Mouse (Mus musculus) myocyte (in vitro differentiated cells): ENCODE data around the gene Zfp239. TPM values are rescaled to one million over a fixed set of nuclear protein-coding genes. Genes with fewer than 3 reads are reported as not detected.

Source experiments
- H3K27me3 ChIP-seq: one replicate; pipeline ENCODE4 v1.6.1; 2011; ENCODE audit not compliant: control insufficient read depth, insufficient read depth, insufficient read length
- H3K36me3 ChIP-seq: one replicate; pipeline ENCODE4 v1.6.1; 2011; ENCODE audit not compliant: control insufficient read depth, insufficient read depth
- H3K4me2 ChIP-seq: one replicate; pipeline ENCODE4 v1.6.1; 2011; ENCODE audit warnings: low read depth, control low read depth
- H3K4me3 ChIP-seq: one replicate; pipeline ENCODE4 v1.5.1; 2011; ENCODE audit warnings: mild to moderate bottlenecking, control low read depth, moderate library complexity
- H3K79me2 ChIP-seq: one replicate; pipeline ENCODE4 v1.6.1; 2011; ENCODE audit not compliant: control insufficient read depth, insufficient read depth
- H3ac ChIP-seq: one replicate; pipeline ENCODE4 v1.6.1; 2011; ENCODE audit not compliant: control insufficient read depth, insufficient read length
- CEBPB ChIP-seq: IDR thresholded peaks from 2 replicates; pipeline ENCODE4 v1.6.1; 2011; ENCODE audit warnings: mild to moderate bottlenecking, moderate library complexity; ENCODE audit not compliant: poor library complexity, insufficient read depth, severe bottlenecking
- E2F4 ChIP-seq: IDR thresholded peaks from one replicate; pipeline ENCODE4 v1.6.1; 2011; ENCODE audit warnings: mild to moderate bottlenecking, control low read depth, moderate library complexity; ENCODE audit not compliant: insufficient read depth
- MAX ChIP-seq: IDR thresholded peaks from one replicate; pipeline ENCODE4 v1.6.1; 2011; ENCODE audit warnings: low read depth, mild to moderate bottlenecking, control low read depth
- MYOD1 ChIP-seq, 3 experiments: IDR thresholded peaks; one replicate each; pipeline ENCODE4 v1.6.1; 2011; ENCODE audit warnings: control low read depth in 2 of 3, low read depth in 2 of 3, mild to moderate bottlenecking in 2 of 3, moderate library complexity in 1 of 3; ENCODE audit not compliant: insufficient read length in 2 of 3, control insufficient read depth in 1 of 3
- MYOG ChIP-seq, 3 experiments: IDR thresholded peaks; one replicate each; pipeline ENCODE4 v1.6.1; 2011; ENCODE audit warnings: control low read depth in 2 of 3, low read depth in 2 of 3, mild to moderate bottlenecking in 2 of 3; ENCODE audit not compliant: insufficient read length in 2 of 3, control insufficient read depth in 1 of 3, insufficient read depth in 1 of 3
- POLR2A ChIP-seq: IDR thresholded peaks from one replicate; pipeline ENCODE4 v1.6.1; 2011; ENCODE audit warnings: low read depth, mild to moderate bottlenecking, control low read depth, moderate library complexity; ENCODE audit not compliant: insufficient read length
- POLR2AphosphoS2 ChIP-seq: IDR thresholded peaks from one replicate; pipeline ENCODE4 v1.6.1; 2011; ENCODE audit warnings: low read depth, control low read depth; ENCODE audit not compliant: insufficient read length
- REST ChIP-seq: IDR thresholded peaks from one replicate; pipeline ENCODE4 v1.6.1; 2011; ENCODE audit warnings: mild to moderate bottlenecking, control low read depth, moderate library complexity; ENCODE audit not compliant: insufficient read depth, insufficient read length
- SRF ChIP-seq: IDR thresholded peaks from one replicate; pipeline ENCODE4 v1.6.1; 2011; ENCODE audit warnings: low read depth; ENCODE audit not compliant: control insufficient read depth, insufficient read length
- TCF12 ChIP-seq: IDR thresholded peaks from one replicate; pipeline ENCODE4 v1.6.1; 2011; ENCODE audit warnings: mild to moderate bottlenecking, control low read depth; ENCODE audit not compliant: poor library complexity, insufficient read depth, severe bottlenecking
- TCF3 ChIP-seq: IDR thresholded peaks from one replicate; pipeline ENCODE4 v1.6.1; 2011; ENCODE audit warnings: low read depth, control low read depth; ENCODE audit not compliant: insufficient read length
- USF1 ChIP-seq: IDR thresholded peaks from one replicate; pipeline ENCODE4 v1.6.1; 2011; ENCODE audit warnings: low read depth, mild to moderate bottlenecking, control low read depth, moderate library complexity
- polyA plus RNA-seq: library from polyadenylated mRNA; unstranded; fragments of >200 nt; fragmentation: generic; extraction: Trizol; gene quantifications from one replicate; pipeline ENCODE4 v1.2.1, GENCODE M21; 2012; ENCODE audit warnings: missing spikeins

Zfp239 gene
- polyA plus RNA-seq, 1 experiment = 2.1 TPM

GRCm38 (mm10) chr6:117905260-117905930 is 43.5 kb downstream of the Zfp239 start:
- no peaks in the 10 kb centered on the region for H3K27me3 ChIP-seq
- H3ac ChIP-seq = no peak overlapping the region
- H3K79me2 ChIP-seq = peaks cover 42% of the 10 kb centered on the region
- TF ChIP-seq REST (no peak), USF1 (no peak), POLR2AphosphoS2 (no peak), E2F4 (no peak), MAX (no peak), TCF3 (no peak), MYOG (IDR thresholded peaks at IDR 0.05; ENCODE audit: control insufficient read depth in 1 of 3, insufficient read depth in 1 of 3, insufficient read length in 2 of 3, low read depth in 2 of 3) (no peak), POLR2A (no peak), SRF (no peak)
- no peaks in the 10 kb centered on the region for H3K36me3 ChIP-seq
- peak overlapping the region; percentile 96 for H3K4me3 ChIP-seq
- H3K4me2 ChIP-seq = peak overlapping the region; percentile 97

GRCm38 (mm10) chr6:117906015-117906531 is 44.2 kb downstream of the Zfp239 start:
- Histone ChIP-seq H3K79me2 (peaks cover 49% of the 10 kb centered on the region), H3K4me2 (peak overlapping the region; percentile 97), H3K4me3 (peak overlapping the region; percentile 96), H3K36me3 (no peaks in the 10 kb centered on the region), H3K27me3 (no peaks in the 10 kb centered on the region), H3ac (peak overlapping the region; percentile 78)
- TF ChIP-seq USF1 (no peak), MAX (no peak), CEBPB (no peak), POLR2A (no peak), POLR2AphosphoS2 (no peak), REST (no peak), MYOG (IDR thresholded peaks at IDR 0.05; ENCODE audit: control insufficient read depth in 1 of 3, insufficient read depth in 1 of 3, insufficient read length in 2 of 3, low read depth in 2 of 3) (no peak), SRF (no peak), TCF3 (no peak), TCF12 (no peak), MYOD1 (IDR thresholded peaks at IDR 0.05; ENCODE audit: control insufficient read depth in 1 of 3, insufficient read length in 2 of 3, low read depth in 2 of 3) (no peak), E2F4 (no peak)

- TF ChIP-seq USF1 (no peak), POLR2A (peak; percentile 85), CEBPB (no peak), REST (no peak), E2F4 (peak; percentile 38), MYOG (IDR thresholded peaks at IDR 0.05; ENCODE audit: control insufficient read depth in 1 of 3, insufficient read depth in 1 of 3, insufficient read length in 2 of 3, low read depth in 2 of 3) (no peak), MYOD1 (IDR thresholded peaks at IDR 0.05; ENCODE audit: control insufficient read depth in 1 of 3, insufficient read length in 2 of 3, low read depth in 2 of 3) (no peak), POLR2AphosphoS2 (peak; percentile 80), SRF (peak; percentile 40), MAX (no peak), TCF12 (no peak), TCF3 (no peak)
- Histone ChIP-seq H3ac (peak overlapping the region; percentile 78), H3K4me2 (no peak overlapping the region), H3K79me2 (peaks cover 55% of the 10 kb centered on the region), H3K36me3 (no peaks in the 10 kb centered on the region), H3K4me3 (peak overlapping the region; percentile 96), H3K27me3 (no peaks in the 10 kb centered on the region)
These were observed 44.8 kb downstream of the Zfp239 start for GRCm38 (mm10) chr6:117906590-117907271.

GRCm38 (mm10) chr6:117907301-117907978 is 45.5 kb downstream of the Zfp239 start:
- Histone ChIP-seq H3K27me3 (no peaks in the 10 kb centered on the region), H3K36me3 (no peaks in the 10 kb centered on the region)

More at GRCm38 (mm10) chr6:117907301-117907978, 45.5 kb downstream of the Zfp239 start:
- peak overlapping the region; percentile 97 for H3K4me2 ChIP-seq
- no peak for TF ChIP-seq MYOD1 (IDR thresholded peaks at IDR 0.05; ENCODE audit: control insufficient read depth in 1 of 3, insufficient read length in 2 of 3, low read depth in 2 of 3)
- peak; percentile 74 for TF ChIP-seq POLR2AphosphoS2
- TF ChIP-seq USF1 = peak; percentile 58
- TF ChIP-seq TCF3 = no peak
- TF ChIP-seq POLR2A = peak; percentile 76
- TF ChIP-seq REST = no peak
- peak; percentile 78 for TF ChIP-seq CEBPB
- TF ChIP-seq MAX = no peak
- no peak for TF ChIP-seq SRF
- peak in 2 of 3 experiments; percentile 1 to 3 for TF ChIP-seq MYOG (IDR thresholded peaks at IDR 0.05; ENCODE audit: control insufficient read depth in 1 of 3, insufficient read depth in 1 of 3, insufficient read length in 2 of 3, low read depth in 2 of 3)
- no peak for TF ChIP-seq TCF12
- no peak for TF ChIP-seq E2F4
- peak overlapping the region; percentile 96 for H3K4me3 ChIP-seq
- peak overlapping the region; percentile 78 for H3ac ChIP-seq
- peaks cover 62% of the 10 kb centered on the region for H3K79me2 ChIP-seq
